Mouse (Mus musculus): Measurements from ENCODE around the gene March11. TPM values are rescaled to one million over a fixed set of nuclear protein-coding genes. Genes with fewer than 3 reads are reported as not detected.

The March11 gene
- polyA plus RNA-seq, 1 experiment from 2014 or later: 3.2 TPM

DNA sequence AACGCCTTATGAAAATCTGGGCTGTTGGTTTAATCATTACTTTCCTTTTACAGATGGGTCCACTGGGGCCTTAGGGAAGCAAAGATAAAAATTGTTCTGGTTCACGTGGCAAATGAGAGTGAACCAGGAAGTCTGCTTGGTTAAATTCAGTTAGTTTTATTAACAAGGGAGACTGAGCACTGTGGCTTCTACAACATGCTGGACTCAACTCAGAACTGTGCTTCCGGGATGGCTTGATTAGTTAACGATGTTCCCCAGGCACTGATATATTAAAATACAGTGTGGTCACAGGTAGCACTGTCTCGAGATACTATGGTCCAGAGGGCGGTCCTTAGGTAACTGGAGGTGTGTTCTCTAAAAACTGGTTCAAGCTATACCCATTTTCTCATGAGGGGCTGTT is 32.1 kb downstream of the March11 start:
- no peak for ATAC-seq
- Histone ChIP-seq H3K4me3 (ENCODE audit: low read depth, low read length) (no peak overlapping the region), H3K36me3 (ENCODE audit: control insufficient read depth, insufficient read depth, low read length) (no peaks in the 10 kb centered on the region), H3K4me2 (ENCODE audit: low read length) (no peak overlapping the region), H3K9me3 (replicated peaks; ENCODE audit: control insufficient read depth, low read length) (no peaks in the 10 kb centered on the region), H3K27ac (ENCODE audit: low read depth, low read length) (no peak overlapping the region), H3K27me3 (replicated peaks; ENCODE audit: control insufficient read depth, insufficient read depth, low read length) (no peaks in the 10 kb centered on the region), H3K9ac (ENCODE audit: low read length) (no peak overlapping the region), H3K4me1 (ENCODE audit: control insufficient read depth, insufficient read depth, low read length) (no peaks in the 10 kb centered on the region)
- no peak for DNase-seq (ENCODE audit: low spot score)
- 88% methylated on average over 6 of the region's 6 CpGs for WGBS

DNA sequence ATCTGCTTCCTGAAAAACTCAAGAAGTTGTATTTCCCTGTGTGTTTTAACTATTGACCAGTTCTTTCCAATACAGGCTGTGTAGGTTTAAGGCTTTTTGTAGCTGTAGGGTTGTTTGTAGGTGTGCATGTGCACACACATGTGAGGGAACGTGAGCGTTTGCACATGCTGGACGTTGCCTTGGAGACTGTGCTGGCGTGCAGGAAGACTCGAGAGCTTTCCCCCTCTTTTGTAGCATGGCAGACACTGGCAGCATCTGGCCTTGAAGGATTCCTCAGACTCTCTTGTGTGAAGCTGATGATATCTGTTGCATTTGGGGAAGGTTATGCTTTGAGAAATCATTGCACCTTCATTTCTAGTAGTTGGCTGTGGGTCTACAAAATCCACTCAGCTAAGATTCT is 35.5 kb downstream of the March11 start:
- Histone ChIP-seq H3K4me3 (ENCODE audit: low read depth, low read length) (no peak overlapping the region), H3K9ac (ENCODE audit: low read length) (no peak overlapping the region), H3K4me2 (ENCODE audit: low read length) (no peak overlapping the region), H3K36me3 (ENCODE audit: control insufficient read depth, insufficient read depth, low read length) (no peaks in the 10 kb centered on the region), H3K27ac (ENCODE audit: low read depth, low read length) (no peak overlapping the region), H3K4me1 (ENCODE audit: control insufficient read depth, insufficient read depth, low read length) (no peaks in the 10 kb centered on the region), H3K9me3 (replicated peaks; ENCODE audit: control insufficient read depth, low read length) (no peaks in the 10 kb centered on the region), H3K27me3 (replicated peaks; ENCODE audit: control insufficient read depth, insufficient read depth, low read length) (no peaks in the 10 kb centered on the region)
- no peak for DNase-seq (ENCODE audit: low spot score)
- ATAC-seq: no peak
- WGBS: 84% methylated on average over 5 of the region's 5 CpGs

DNA sequence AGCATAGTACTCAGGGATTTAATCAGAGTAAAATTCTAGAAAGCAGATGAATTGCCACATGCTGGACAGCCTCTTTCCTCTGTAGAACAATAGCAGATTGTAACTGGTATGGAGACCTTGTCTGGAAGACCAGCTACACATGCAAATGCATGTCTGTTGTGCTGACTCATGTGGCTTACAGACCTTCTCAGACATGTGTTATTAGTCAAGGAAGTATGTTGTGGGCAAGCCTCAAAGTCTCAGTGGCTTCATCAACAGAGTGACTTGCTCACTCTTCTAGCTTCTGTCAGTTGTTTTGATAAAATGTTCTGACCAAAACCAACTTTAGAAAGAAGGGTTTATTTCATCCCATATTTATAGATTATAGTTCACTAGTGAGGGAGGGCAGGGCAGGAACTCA is 44.8 kb downstream of the March11 start:
- ATAC-seq: no peak
- H3K4me3 ChIP-seq (ENCODE audit: low read depth, low read length): no peak overlapping the region
- no peaks in the 10 kb centered on the region for H3K4me1 ChIP-seq (ENCODE audit: control insufficient read depth, insufficient read depth, low read length)
- no peak overlapping the region for H3K27ac ChIP-seq (ENCODE audit: low read depth, low read length)
- no peak for DNase-seq (ENCODE audit: low spot score)
- H3K9me3 ChIP-seq (replicated peaks; ENCODE audit: control insufficient read depth, low read length): no peaks in the 10 kb centered on the region
- no peaks in the 10 kb centered on the region for H3K27me3 ChIP-seq (replicated peaks; ENCODE audit: control insufficient read depth, insufficient read depth, low read length)
- no peak overlapping the region for H3K4me2 ChIP-seq (ENCODE audit: low read length)
- no peak overlapping the region for H3K9ac ChIP-seq (ENCODE audit: low read length)
- H3K36me3 ChIP-seq (ENCODE audit: control insufficient read depth, insufficient read depth, low read length): no peaks in the 10 kb centered on the region

DNA sequence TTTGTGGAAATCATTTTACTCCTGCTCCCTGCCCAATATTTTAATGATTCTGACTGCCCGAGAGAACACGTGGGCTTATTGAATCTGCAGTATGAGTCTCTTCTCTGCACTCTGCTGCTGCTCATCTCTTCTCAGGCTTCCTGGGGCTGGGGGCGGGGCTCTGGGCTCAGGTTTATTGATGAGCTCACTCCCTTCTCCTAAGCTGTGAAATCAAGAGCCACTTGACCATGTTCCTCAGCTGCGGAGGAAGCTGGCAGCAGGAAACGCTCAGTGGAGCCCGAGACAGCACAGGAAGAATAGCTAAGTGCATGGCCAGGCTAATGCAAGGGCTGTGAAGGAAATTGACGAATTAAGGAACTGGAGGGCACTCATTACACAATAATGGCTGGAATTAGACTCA is 56.5 kb downstream of the March11 start:
- H3K9ac ChIP-seq (ENCODE audit: low read length): no peak overlapping the region
- no peak overlapping the region; the same call in 1 of the 2 replicates for H3K27ac ChIP-seq (ENCODE audit: low read depth, low read length)

DNA sequence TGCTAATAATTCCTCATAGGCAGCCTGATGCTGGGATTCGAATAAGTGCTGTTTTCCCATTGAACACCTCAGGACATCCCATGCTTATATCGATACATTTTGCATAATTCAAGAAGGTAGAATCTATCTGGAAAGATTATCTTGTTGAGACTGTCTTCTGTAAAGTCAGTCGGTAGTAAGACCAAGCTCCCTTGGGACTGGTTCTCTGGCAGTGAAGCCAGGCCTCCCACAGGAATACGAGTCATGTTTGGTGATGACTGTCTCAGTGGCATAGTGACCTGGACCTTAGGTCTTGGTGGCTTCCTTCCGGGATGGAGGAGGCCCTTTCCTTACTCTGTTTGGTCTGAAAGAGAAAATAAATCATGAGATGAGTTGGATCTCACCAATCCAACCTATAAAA is 57.7 kb downstream of the March11 start:
- ATAC-seq: no peak
- WGBS: 91% methylated on average over 5 of the region's 5 CpGs
- H3K27ac ChIP-seq (ENCODE audit: low read depth, low read length): no peak overlapping the region

More for the DNA sequence above, 56.5 kb downstream of the March11 start:
- 23% methylated on average over 7 of the region's 7 CpGs for WGBS
- no peaks in the 10 kb centered on the region for H3K9me3 ChIP-seq (replicated peaks; ENCODE audit: control insufficient read depth, low read length)
- peak; percentile 33 for DNase-seq (ENCODE audit: low spot score)
- H3K4me2 ChIP-seq (ENCODE audit: low read length): no peak overlapping the region; the same call in 1 of the 2 replicates
- H3K27me3 ChIP-seq (replicated peaks; ENCODE audit: control insufficient read depth, insufficient read depth, low read length): no peaks in the 10 kb centered on the region
- ATAC-seq: peak; percentile 76
- no peaks in the 10 kb centered on the region for H3K36me3 ChIP-seq (ENCODE audit: control insufficient read depth, insufficient read depth, low read length)
- no peaks in the 10 kb centered on the region for H3K4me1 ChIP-seq (ENCODE audit: control insufficient read depth, insufficient read depth, low read length)
- H3K4me3 ChIP-seq (ENCODE audit: low read depth, low read length): no peak overlapping the region

DNA sequence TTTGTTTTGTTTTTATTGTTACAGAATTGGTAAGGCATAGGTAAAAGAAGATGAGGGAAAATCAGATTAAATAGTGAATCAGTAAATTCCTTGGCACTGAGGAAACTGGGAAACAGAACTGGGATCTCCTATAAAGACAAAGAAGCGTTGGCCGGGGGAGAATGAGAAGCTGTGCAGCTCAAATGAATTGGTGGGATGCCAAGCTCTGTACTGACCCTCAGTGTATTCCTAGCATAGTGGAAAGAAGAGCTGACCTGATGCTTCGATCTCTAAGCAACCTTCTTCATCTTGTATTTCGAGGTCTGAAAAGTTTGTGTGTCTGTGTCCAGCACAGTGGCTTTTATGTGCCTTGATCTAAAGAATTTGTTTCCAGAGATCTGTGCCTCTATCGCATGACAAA is 64.9 kb downstream of the March11 start:
- no peaks in the 10 kb centered on the region for H3K9me3 ChIP-seq (replicated peaks; ENCODE audit: control insufficient read depth, low read length)
- H3K4me2 ChIP-seq (ENCODE audit: low read length): no peak overlapping the region
- 86% methylated on average over 5 of the region's 5 CpGs for WGBS
- no peak overlapping the region for H3K9ac ChIP-seq (ENCODE audit: low read length)
- DNase-seq (ENCODE audit: low spot score): no peak
- no peaks in the 10 kb centered on the region for H3K36me3 ChIP-seq (ENCODE audit: control insufficient read depth, insufficient read depth, low read length)
- H3K27ac ChIP-seq (ENCODE audit: low read depth, low read length): no peak overlapping the region
- no peaks in the 10 kb centered on the region for H3K4me1 ChIP-seq (ENCODE audit: control insufficient read depth, insufficient read depth, low read length)
- ATAC-seq: no peak
- no peaks in the 10 kb centered on the region for H3K27me3 ChIP-seq (replicated peaks; ENCODE audit: control insufficient read depth, insufficient read depth, low read length)
- H3K4me3 ChIP-seq (ENCODE audit: low read depth, low read length): no peak overlapping the region

More for the DNA sequence above, 57.7 kb downstream of the March11 start:
- no peak overlapping the region for H3K9ac ChIP-seq (ENCODE audit: low read length)
- no peak for DNase-seq (ENCODE audit: low spot score)
- no peak overlapping the region for H3K4me2 ChIP-seq (ENCODE audit: low read length)
- H3K36me3 ChIP-seq (ENCODE audit: control insufficient read depth, insufficient read depth, low read length): no peaks in the 10 kb centered on the region
- H3K9me3 ChIP-seq (replicated peaks; ENCODE audit: control insufficient read depth, low read length): no peaks in the 10 kb centered on the region
- no peaks in the 10 kb centered on the region for H3K27me3 ChIP-seq (replicated peaks; ENCODE audit: control insufficient read depth, insufficient read depth, low read length)
- H3K4me3 ChIP-seq (ENCODE audit: low read depth, low read length): no peak overlapping the region
- no peaks in the 10 kb centered on the region for H3K4me1 ChIP-seq (ENCODE audit: control insufficient read depth, insufficient read depth, low read length)

DNA sequence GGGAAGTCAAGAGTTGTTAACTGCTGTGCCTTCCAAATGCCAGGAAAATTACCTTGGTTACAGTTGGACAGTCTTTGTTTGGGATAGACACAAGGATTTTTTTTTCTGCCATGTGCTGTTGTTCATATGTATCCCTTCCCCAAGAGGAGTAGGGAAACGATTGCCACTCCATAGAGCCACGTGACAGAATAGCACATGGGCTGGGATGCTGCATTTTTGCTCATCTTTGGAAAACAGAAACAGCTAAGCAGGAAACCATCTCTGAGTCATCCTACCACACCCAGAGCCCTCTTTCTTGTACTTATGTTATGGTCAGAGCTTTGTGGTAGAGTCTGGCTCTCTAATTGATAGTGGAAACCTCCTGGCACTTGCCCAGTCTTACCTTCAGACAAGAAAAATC is 65.4 kb downstream of the March11 start:
- no peaks in the 10 kb centered on the region for H3K27me3 ChIP-seq (replicated peaks; ENCODE audit: control insufficient read depth, insufficient read depth, low read length)
- H3K4me2 ChIP-seq (ENCODE audit: low read length): no peak overlapping the region
- H3K9ac ChIP-seq (ENCODE audit: low read length): no peak overlapping the region
- H3K27ac ChIP-seq (ENCODE audit: low read depth, low read length): no peak overlapping the region
- no peaks in the 10 kb centered on the region for H3K4me1 ChIP-seq (ENCODE audit: control insufficient read depth, insufficient read depth, low read length)
- no peaks in the 10 kb centered on the region for H3K9me3 ChIP-seq (replicated peaks; ENCODE audit: control insufficient read depth, low read length)
- H3K4me3 ChIP-seq (ENCODE audit: low read depth, low read length): no peak overlapping the region
- H3K36me3 ChIP-seq (ENCODE audit: control insufficient read depth, insufficient read depth, low read length): no peaks in the 10 kb centered on the region
- DNase-seq (ENCODE audit: low spot score): no peak
- 84% methylated on average over 2 of the region's 2 CpGs for WGBS
- ATAC-seq: no peak

DNA sequence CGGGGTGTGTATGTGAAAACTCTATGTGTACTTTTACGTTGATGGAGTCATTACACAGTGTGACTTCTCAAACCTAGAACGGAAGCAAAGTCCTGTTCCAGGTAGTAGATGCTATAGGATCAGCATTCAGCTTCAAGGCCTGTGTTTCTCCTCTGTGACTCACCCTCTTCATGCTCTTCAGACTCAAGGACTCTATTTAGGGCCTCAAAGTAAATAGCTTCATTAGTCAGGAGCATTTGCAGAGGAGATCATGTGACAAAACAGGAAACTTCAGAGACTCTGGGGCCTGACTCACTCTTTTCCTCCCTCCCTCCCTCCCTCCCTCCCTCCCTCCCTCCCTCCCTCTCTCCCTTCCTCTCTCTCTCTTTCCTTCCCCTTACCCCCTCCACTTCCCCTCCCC is 66.1 kb downstream of the March11 start:
- WGBS: 91% methylated on average over 3 of the region's 3 CpGs
- DNase-seq (ENCODE audit: low spot score): no peak

DNA sequence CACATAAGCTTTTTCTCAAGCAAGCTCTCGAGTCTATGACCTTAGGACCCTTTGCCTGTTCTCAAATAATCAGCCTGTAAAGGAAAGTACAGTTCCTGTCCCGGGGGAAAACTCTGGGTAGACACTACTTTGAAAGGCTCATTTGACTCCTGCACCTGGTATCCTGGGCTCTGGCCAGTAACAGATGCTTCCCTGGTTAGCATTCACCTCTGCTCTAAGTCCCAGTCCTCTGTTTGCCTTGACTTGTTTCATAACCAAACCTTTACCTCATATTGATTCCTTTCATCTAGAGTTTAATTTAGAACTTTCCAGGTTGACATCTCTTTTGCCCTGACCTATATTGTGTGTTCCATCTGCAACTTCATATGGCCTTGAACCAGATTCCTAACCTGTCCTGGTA is 68.5 kb downstream of the March11 start:
- 74% methylated on average over 2 of the region's 2 CpGs for WGBS
- H3K9me3 ChIP-seq (replicated peaks; ENCODE audit: control insufficient read depth, low read length): no peaks in the 10 kb centered on the region
- H3K27ac ChIP-seq (ENCODE audit: low read depth, low read length): no peak overlapping the region
- H3K27me3 ChIP-seq (replicated peaks; ENCODE audit: control insufficient read depth, insufficient read depth, low read length): no peaks in the 10 kb centered on the region
- DNase-seq (ENCODE audit: low spot score) (no peak), ATAC-seq (no peak)
- no peak overlapping the region for H3K9ac ChIP-seq (ENCODE audit: low read length)
- H3K4me3 ChIP-seq (ENCODE audit: low read depth, low read length): no peak overlapping the region
- no peaks in the 10 kb centered on the region for H3K36me3 ChIP-seq (ENCODE audit: control insufficient read depth, insufficient read depth, low read length)
- H3K4me2 ChIP-seq (ENCODE audit: low read length): no peak overlapping the region
- H3K4me1 ChIP-seq (ENCODE audit: control insufficient read depth, insufficient read depth, low read length): no peaks in the 10 kb centered on the region

More for the DNA sequence above, 66.1 kb downstream of the March11 start:
- H3K27me3 ChIP-seq (replicated peaks; ENCODE audit: control insufficient read depth, insufficient read depth, low read length): no peaks in the 10 kb centered on the region
- H3K36me3 ChIP-seq (ENCODE audit: control insufficient read depth, insufficient read depth, low read length): no peaks in the 10 kb centered on the region
- H3K4me2 ChIP-seq (ENCODE audit: low read length): no peak overlapping the region
- no peak overlapping the region for H3K9ac ChIP-seq (ENCODE audit: low read length)
- ATAC-seq: no peak
- H3K4me1 ChIP-seq (ENCODE audit: control insufficient read depth, insufficient read depth, low read length): no peaks in the 10 kb centered on the region
- H3K27ac ChIP-seq (ENCODE audit: low read depth, low read length): no peak overlapping the region
- no peaks in the 10 kb centered on the region for H3K9me3 ChIP-seq (replicated peaks; ENCODE audit: control insufficient read depth, low read length)
- no peak overlapping the region for H3K4me3 ChIP-seq (ENCODE audit: low read depth, low read length)

Measured in forebrain, embryonic 14.5 days (tissue).